In the genomic region with DNA sequence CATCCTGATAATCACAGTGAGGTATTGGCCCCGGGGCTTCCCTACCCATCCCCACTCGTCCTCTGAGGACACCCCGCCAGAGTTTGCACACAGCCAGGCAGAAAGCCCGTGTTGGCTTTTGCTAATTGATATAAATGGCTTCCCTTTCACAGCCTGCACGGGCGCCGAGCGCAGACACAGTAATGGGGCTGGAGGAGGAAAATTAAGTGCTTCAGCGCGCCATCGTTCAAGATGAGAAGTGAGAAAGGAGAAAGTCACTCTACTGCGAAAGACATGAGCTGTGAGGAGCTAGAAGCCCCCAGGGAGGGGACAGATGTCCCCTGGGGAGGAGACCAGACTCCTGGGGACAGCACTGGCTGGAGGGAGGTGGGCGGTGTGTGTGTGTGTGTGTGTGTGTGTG, we compare ENCODE assay signal across 10 mouse cellular contexts.
DNase-seq lines count a peak whose midpoint lies in the region; ATAC-seq and TF ChIP-seq lines count a peak whose summit lies in the region.
"Had no signal": no experiment of that assay in that cellular context is flagged by ENCODE, and none has a peak within 500 bp of the region (broad histone marks: within the 10 kb centered on the region; RNA-seq: fewer than 3 reads in every experiment).

No protein-coding gene starts in this region.

- no peaks in the 10 kb centered on the region for H3K27me3 ChIP-seq in kidney, postnatal 0 days (ENCODE audit: insufficient read depth, low read length)
- no peaks in the 10 kb centered on the region for H3K27me3 ChIP-seq in kidney, embryonic 14.5 days (ENCODE audit: control insufficient read depth, insufficient read depth, low read length)
- H3K27me3 ChIP-seq in forebrain, embryonic 16.5 days (replicated peaks; ENCODE audit: control insufficient read depth, insufficient read depth, low read length) = peaks cover 2% of the 10 kb centered on the region; the same call in 1 of the 2 replicates
- H3K27me3 ChIP-seq in midbrain, embryonic 14.5 days (ENCODE audit: control insufficient read depth, insufficient read depth, low read length) = no peaks in the 10 kb centered on the region
- H3K27me3 ChIP-seq in intestine, embryonic 15.5 days (replicated peaks) = no peaks in the 10 kb centered on the region
- H3K27me3 ChIP-seq: limb, embryonic 15.5 days had no signal

- no peaks in the 10 kb centered on the region for H3K9me3 ChIP-seq in kidney, postnatal 0 days (replicated peaks; ENCODE audit: low read length)
- H3K9me3 ChIP-seq in kidney, embryonic 14.5 days (ENCODE audit: control insufficient read depth, low read length) = no peaks in the 10 kb centered on the region
- H3K9me3 ChIP-seq in forebrain, embryonic 16.5 days (ENCODE audit: control insufficient read depth, low read length) = no peaks in the 10 kb centered on the region
- no peaks in the 10 kb centered on the region for H3K9me3 ChIP-seq in midbrain, embryonic 14.5 days (ENCODE audit: control insufficient read depth, low read length)
- H3K9me3 ChIP-seq in intestine, embryonic 15.5 days = no peaks in the 10 kb centered on the region
- H3K9me3 ChIP-seq: limb, embryonic 15.5 days had no signal

- no peak overlapping the region for H3K9ac ChIP-seq in kidney, postnatal 0 days (ENCODE audit: low read depth, low read length)
- no peak overlapping the region for H3K9ac ChIP-seq in kidney, embryonic 14.5 days (ENCODE audit: low read depth, low read length)
- H3K9ac ChIP-seq in forebrain, embryonic 16.5 days (replicated peaks; ENCODE audit: low read depth, low read length) = no peak overlapping the region
- H3K9ac ChIP-seq in midbrain, embryonic 14.5 days (replicated peaks; ENCODE audit: low read length) = no peak overlapping the region
- H3K9ac ChIP-seq in intestine, embryonic 15.5 days = no peak overlapping the region
- H3K9ac ChIP-seq: limb, embryonic 15.5 days had no signal

- H3K36me3 ChIP-seq in kidney, postnatal 0 days (ENCODE audit: insufficient read depth, low read length) = no peaks in the 10 kb centered on the region
- no peaks in the 10 kb centered on the region for H3K36me3 ChIP-seq in kidney, embryonic 14.5 days (ENCODE audit: control insufficient read depth, insufficient read depth, low read length)
- H3K36me3 ChIP-seq in forebrain, embryonic 16.5 days (ENCODE audit: control insufficient read depth, insufficient read depth) = no peaks in the 10 kb centered on the region
- H3K36me3 ChIP-seq in midbrain, embryonic 14.5 days (ENCODE audit: control insufficient read depth, insufficient read depth, low read length) = no peaks in the 10 kb centered on the region
- no peaks in the 10 kb centered on the region for H3K36me3 ChIP-seq in intestine, embryonic 15.5 days
- H3K36me3 ChIP-seq: limb, embryonic 15.5 days had no signal

- peaks cover 6% of the 10 kb centered on the region for H3K4me1 ChIP-seq in kidney, postnatal 0 days (replicated peaks; ENCODE audit: insufficient read depth, low read length)
- peaks cover 22% of the 10 kb centered on the region for H3K4me1 ChIP-seq in kidney, embryonic 14.5 days (ENCODE audit: control insufficient read depth, insufficient read depth, low read length)
- H3K4me1 ChIP-seq in forebrain, embryonic 16.5 days (replicated peaks; ENCODE audit: control insufficient read depth, insufficient read depth, low read length) = peaks cover 7% of the 10 kb centered on the region
- peaks cover 22% of the 10 kb centered on the region for H3K4me1 ChIP-seq in midbrain, embryonic 14.5 days (ENCODE audit: control insufficient read depth, insufficient read depth, low read length)
- peaks cover 16% of the 10 kb centered on the region for H3K4me1 ChIP-seq in intestine, embryonic 15.5 days (replicated peaks)

- H3K27ac ChIP-seq in kidney, postnatal 0 days = no peak overlapping the region
- H3K27ac ChIP-seq in kidney, embryonic 14.5 days (ENCODE audit: low read depth, low read length) = no peak overlapping the region
- no peak overlapping the region for H3K27ac ChIP-seq in forebrain, embryonic 16.5 days (ENCODE audit: low read length)
- peak overlapping the region; percentile 57; the same call in 1 of the 2 replicates for H3K27ac ChIP-seq in midbrain, embryonic 14.5 days (replicated peaks; ENCODE audit: low read depth, low read length)
- no peak overlapping the region for H3K27ac ChIP-seq in intestine, embryonic 15.5 days
- H3K27ac ChIP-seq: limb, embryonic 15.5 days had no signal

- no peak for ATAC-seq in kidney, postnatal 0 days (replicated peaks; ENCODE audit: low FRiP score, low read depth)
- no peak for ATAC-seq in kidney, embryonic 14.5 days (ENCODE audit: low FRiP score, low TSS enrichment)
- ATAC-seq in forebrain, embryonic 16.5 days = peak; percentile 58; the same call in 1 of the 2 replicates
- ATAC-seq in midbrain, embryonic 14.5 days (ENCODE audit: low FRiP score, low TSS enrichment) = no peak
- ATAC-seq in intestine, embryonic 15.5 days = no peak

- H3K4me2 ChIP-seq in kidney, postnatal 0 days (ENCODE audit: low read length) = no peak overlapping the region
- no peak overlapping the region for H3K4me2 ChIP-seq in kidney, embryonic 14.5 days (replicated peaks; ENCODE audit: low read depth, low read length)
- H3K4me2 ChIP-seq in forebrain, embryonic 16.5 days (ENCODE audit: low read length) = no peak overlapping the region
- H3K4me2 ChIP-seq in midbrain, embryonic 14.5 days (ENCODE audit: low read length) = no peak overlapping the region
- H3K4me2 ChIP-seq in intestine, embryonic 15.5 days (replicated peaks) = no peak overlapping the region
- H3K4me2 ChIP-seq: limb, embryonic 15.5 days had no signal

- DNase-seq in kidney, postnatal 0 days (ENCODE audit: low spot score) = peak; percentile 57
- DNase-seq in midbrain, embryonic 14.5 days = peak; percentile 60
- DNase-seq in spleen, adult 18-20 months = peak; percentile 37 to 47
- no peak for DNase-seq in liver
- no peak for DNase-seq in yolk sac, embryonic 10.5 days (ENCODE audit: low spot score)
- DNase-seq: cerebellum, adult 9-11 months had no signal

- WGBS in kidney, postnatal 0 days = 33% methylated on average over 13 of the region's 13 CpGs
- WGBS in kidney, embryonic 14.5 days = 17% methylated on average over 13 of the region's 13 CpGs
- 30% methylated on average over 13 of the region's 13 CpGs for WGBS in forebrain, embryonic 16.5 days
- WGBS in midbrain, embryonic 14.5 days = 55% methylated on average over 13 of the region's 13 CpGs
- WGBS in intestine, embryonic 15.5 days = 54% methylated on average over 13 of the region's 13 CpGs

- H3K4me3 ChIP-seq in kidney, postnatal 0 days (replicated peaks; ENCODE audit: low read depth, low read length) = no peak overlapping the region
- no peak overlapping the region for H3K4me3 ChIP-seq in kidney, embryonic 14.5 days (ENCODE audit: low read length)
- H3K4me3 ChIP-seq in forebrain, embryonic 16.5 days (replicated peaks; ENCODE audit: low read length) = no peak overlapping the region
- H3K4me3 ChIP-seq in midbrain, embryonic 14.5 days (replicated peaks; ENCODE audit: low read depth, low read length) = no peak overlapping the region
- H3K4me3 ChIP-seq in intestine, embryonic 15.5 days (replicated peaks) = no peak overlapping the region
- H3K4me3 ChIP-seq: limb, embryonic 15.5 days had no signal

- TF ChIP-seq CTCF in kidney, postnatal 0 days (IDR thresholded peaks at IDR 0.05; ENCODE audit: low read depth) = no peak

Comparison
In these comparisons a context has a peak if more than half of its experiments do, and no peak if none do; other contexts are left out.
1. DNase-seq: peak in kidney, postnatal 0 days (single experiment), midbrain, embryonic 14.5 days (single experiment) and spleen, adult 18-20 months (2 of 2); none in liver (single experiment) and yolk sac, embryonic 10.5 days (single experiment).